Mouse (Mus musculus) lung, embryonic 14.5 days (tissue): ENCODE data around the gene Maml1. TPM values are rescaled to one million over a fixed set of nuclear protein-coding genes. Genes with fewer than 3 reads are reported as not detected.
"Not testable (repeated sequence)": the region's sequence is repeated elsewhere in the genome, so short reads cannot be mapped to it uniquely, and the experiment has no call there.

Experiments used
- ATAC-seq: fragments of 200-750 bp; cut with Nextera tagmentation; 2 replicates; pipeline ENCODE4 v1.8.0; 2017; ENCODE audit warnings: mild to moderate bottlenecking, moderate TSS enrichment, moderate library complexity; ENCODE audit not compliant: insufficient read depth
- DNase-seq: peaks from one replicate; pipeline ENCODE4 v3.0.0-alpha.2; 2015
- H3K27ac ChIP-seq: fragments of 300-500 bp; sonication (generic); 2 replicates; pipeline ENCODE4 v1.5.1; 2014; ENCODE audit warnings: low read depth, mild to moderate bottlenecking, moderate library complexity
- H3K27me3 ChIP-seq: fragments of 300-500 bp; sonication (generic); 2 replicates; pipeline ENCODE4 v1.6.1; 2014; ENCODE audit warnings: low read length, control low read depth; ENCODE audit not compliant: insufficient read depth
- H3K36me3 ChIP-seq: fragments of 300-500 bp; sonication (generic); 2 replicates; pipeline ENCODE4 v1.6.1; 2014; ENCODE audit warnings: control low read depth; ENCODE audit not compliant: insufficient read depth
- H3K4me1 ChIP-seq: fragments of 300-500 bp; sonication (generic); 2 replicates; pipeline ENCODE4 v1.6.1; 2014; ENCODE audit warnings: antibody characterized with exemption, control low read depth; ENCODE audit not compliant: insufficient read depth
- H3K4me2 ChIP-seq: fragments of 300-500 bp; sonication (generic); 2 replicates; pipeline ENCODE4 v1.6.1; 2014; ENCODE audit warnings: mild to moderate bottlenecking
- H3K4me3 ChIP-seq: fragments of 300-500 bp; sonication (generic); 2 replicates; pipeline ENCODE4 v1.5.1; 2014; ENCODE audit warnings: low read depth, low read length
- H3K9ac ChIP-seq: fragments of 300-500 bp; sonication (generic); 2 replicates; pipeline ENCODE4 v1.6.1; 2014
- H3K9me3 ChIP-seq: fragments of 300-500 bp; sonication (generic); 2 replicates; pipeline ENCODE4 v1.6.1; 2016; ENCODE audit warnings: low read depth, low read length, control low read depth
- CTCF ChIP-seq: IDR thresholded peaks from 2 replicates; pipeline ENCODE4 v1.5.1; 2016; ENCODE audit warnings: antibody characterized with exemption, low read depth
- WGBS: fragments of 180-500 bp; shearing (Covaris S2); extraction: QIAGEN DNeasy Blood & Tissue Kit; methylation state at CpG from one replicate; pipeline ENCODE4 v1.1.7; 2014; 5-methylcytosine and 5-hydroxymethylcytosine counted together
- polyA plus RNA-seq: library from polyadenylated mRNA; unstranded; fragments of >200 nt; fragmentation: Nextera tagmentation; extraction: Ambion mirVana; gene quantifications from 2 replicates; pipeline ENCODE4 v1.2.1, GENCODE M21; 2014

Gene Maml1
- polyA plus RNA-seq, 1 experiment from 2014 or later = 11.1 TPM

DNA sequence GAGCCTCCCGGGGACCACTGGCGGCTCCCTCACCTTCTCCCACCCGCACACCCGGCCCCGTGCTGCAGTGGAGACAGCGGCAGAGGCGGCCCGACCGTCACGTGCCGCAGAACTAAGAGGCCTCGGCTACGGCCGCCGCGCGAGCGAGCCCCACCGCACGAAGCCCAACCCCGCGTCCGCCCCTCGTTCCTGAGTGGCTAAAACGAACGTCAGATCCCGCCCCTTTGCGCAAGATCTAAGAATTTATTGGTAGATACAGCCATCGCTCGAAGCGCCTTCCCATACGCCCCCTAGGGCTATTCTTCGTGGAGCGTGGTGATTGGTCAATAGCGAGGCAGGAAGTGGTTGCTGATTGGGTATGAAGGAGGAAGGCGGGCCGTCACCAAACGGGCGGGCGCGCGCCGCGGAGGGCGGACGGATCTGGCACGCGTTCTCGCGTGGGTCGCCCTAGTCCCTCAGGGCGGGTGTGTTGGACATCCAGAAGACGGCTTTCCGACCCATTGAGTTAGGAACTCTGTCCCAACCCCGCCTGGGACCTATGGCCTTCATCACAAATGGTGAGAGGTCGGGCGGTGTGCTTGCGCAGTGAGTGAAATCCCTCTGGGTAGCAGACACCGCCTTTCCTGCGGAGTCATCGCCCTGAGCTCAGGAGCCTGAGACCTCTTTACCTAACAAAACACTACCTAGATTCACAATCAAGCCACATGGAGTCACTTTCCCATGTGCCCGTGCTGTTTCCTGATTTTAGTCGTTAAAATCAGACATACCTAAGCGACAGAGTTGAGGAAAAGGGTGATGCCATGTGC is 33.6 kb upstream of the Maml1 start, which contains the start of gene Canx:
Gene Canx (minus strand): TSS at position 178 of the 806 bp plus-strand sequence.
- under 1% methylated on average over 64 of the region's 64 CpGs for WGBS
- H3K4me2 ChIP-seq = peak within 1 kb of the TSS; percentile 86
- ATAC-seq (peak; percentile 98), DNase-seq (peak; percentile 100)
- H3K4me3 ChIP-seq = peak within 1 kb of the TSS; percentile 86
- H3K9ac ChIP-seq = peak within 1 kb of the TSS; percentile 95
- peaks cover 14% of the 10 kb centered on the region for H3K4me1 ChIP-seq
- no peaks in the 10 kb centered on the region for H3K9me3 ChIP-seq
- H3K27ac ChIP-seq = peak within 1 kb of the TSS; percentile 90
- H3K36me3 ChIP-seq = peaks cover 3% of the 10 kb centered on the region; the same call in 1 of the 2 replicates
- no peaks in the 10 kb centered on the region for H3K27me3 ChIP-seq
- TF ChIP-seq CTCF = peak; percentile 36; the same call in 1 of the 2 replicates

DNA sequence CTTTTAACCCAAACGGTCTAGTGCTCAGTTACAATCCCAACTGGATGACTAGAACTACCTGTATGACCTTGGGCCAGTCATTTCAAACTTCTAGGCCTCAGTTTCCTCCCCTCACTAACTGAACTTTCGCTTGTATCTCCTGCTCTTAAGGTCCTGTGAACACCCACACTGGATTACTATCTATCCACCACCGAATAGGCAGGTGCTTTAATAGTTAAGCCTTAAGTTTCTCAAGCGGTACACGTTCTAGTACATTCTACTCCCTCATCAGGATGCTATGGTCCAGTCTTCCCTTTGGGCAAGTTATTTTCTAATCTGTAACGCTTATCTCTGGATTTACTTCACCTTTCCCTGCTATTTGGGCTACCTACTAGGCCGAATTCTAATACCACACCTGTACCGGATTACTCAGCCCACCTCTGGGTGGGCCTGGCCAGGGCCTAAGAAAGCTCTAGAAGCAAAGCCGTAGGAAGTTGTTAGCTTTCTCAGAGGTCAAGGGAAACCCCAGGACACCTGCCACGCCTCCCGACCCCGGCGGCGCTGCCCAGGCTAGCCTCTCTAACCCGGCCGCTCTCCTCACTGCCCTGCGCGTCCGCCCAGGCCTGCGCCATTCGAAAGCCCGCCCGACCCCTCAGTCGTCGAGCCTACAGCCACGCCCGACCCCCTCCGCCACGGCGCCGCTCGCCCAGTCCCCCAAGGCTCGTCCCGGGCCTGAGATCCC is 32.8 kb upstream of the Maml1 start:
- Histone ChIP-seq H3K27ac (peak overlapping the region; percentile 90), H3K9ac (peak overlapping the region; percentile 95), H3K36me3 (peaks cover 4% of the 10 kb centered on the region; the same call in 1 of the 2 replicates), H3K9me3 (no peaks in the 10 kb centered on the region), H3K27me3 (no peaks in the 10 kb centered on the region), H3K4me1 (peaks cover 14% of the 10 kb centered on the region), H3K4me3 (peak overlapping the region; percentile 86), H3K4me2 (peak overlapping the region; percentile 86)
- under 1% methylated on average over 34 of the region's 34 CpGs for WGBS
- DNase-seq (peak; percentile 8), ATAC-seq (peak; percentile 75)
- no peak for TF ChIP-seq CTCF

DNA sequence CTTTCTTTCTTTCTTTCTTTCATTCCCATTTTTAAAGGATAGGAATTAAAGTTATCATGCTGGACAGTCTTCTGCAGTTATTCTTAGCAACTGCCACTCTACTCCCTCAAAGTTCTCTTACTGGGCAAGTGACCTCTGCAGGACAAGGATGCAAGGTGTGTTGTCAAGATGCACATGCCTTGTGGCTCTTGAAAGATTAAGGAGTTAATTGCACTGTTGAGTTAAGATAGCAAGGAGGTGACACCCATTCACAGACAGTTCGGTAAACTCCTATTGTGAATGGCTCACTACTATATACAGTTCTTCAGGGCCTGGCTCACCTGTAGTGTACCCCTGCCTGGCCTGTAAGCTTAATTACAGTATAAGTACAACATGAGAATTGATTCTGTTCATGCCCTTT is 31.7 kb upstream of the Maml1 start:
- 14% methylated on average over 1 of the region's 1 CpGs for WGBS
- Histone ChIP-seq H3K4me2 (peak overlapping the region; percentile 86), H3K9ac (peak overlapping the region; percentile 95), H3K27me3 (no peaks in the 10 kb centered on the region), H3K9me3 (no peaks in the 10 kb centered on the region), H3K4me3 (peak overlapping the region; percentile 86), H3K36me3 (peaks cover 9% of the 10 kb centered on the region), H3K27ac (no peak overlapping the region), H3K4me1 (peaks cover 14% of the 10 kb centered on the region)
- ATAC-seq (no peak), DNase-seq (no peak)
- no peak for TF ChIP-seq CTCF

DNA sequence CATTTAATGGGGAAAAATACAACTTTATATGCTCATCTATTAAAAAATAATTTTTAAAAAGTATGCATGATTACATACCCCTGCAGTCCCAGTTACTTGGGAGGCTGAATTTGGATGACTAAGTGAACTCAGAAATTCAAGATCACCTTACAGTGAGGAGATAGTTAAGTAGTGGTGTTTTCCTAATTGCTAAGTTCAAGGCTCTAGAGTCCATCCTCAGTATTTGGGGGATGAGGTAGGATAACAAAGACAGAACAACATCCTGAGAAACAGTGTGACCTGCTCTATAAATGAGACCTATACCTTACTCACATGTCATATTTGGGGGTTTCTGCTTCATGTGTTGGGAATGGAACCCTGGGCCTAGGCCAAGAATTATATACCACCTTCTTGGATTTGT is 30.2 kb upstream of the Maml1 start:
- peak overlapping the region; percentile 86; the same call in 1 of the 2 replicates for H3K4me2 ChIP-seq
- TF ChIP-seq CTCF = no peak

DNA sequence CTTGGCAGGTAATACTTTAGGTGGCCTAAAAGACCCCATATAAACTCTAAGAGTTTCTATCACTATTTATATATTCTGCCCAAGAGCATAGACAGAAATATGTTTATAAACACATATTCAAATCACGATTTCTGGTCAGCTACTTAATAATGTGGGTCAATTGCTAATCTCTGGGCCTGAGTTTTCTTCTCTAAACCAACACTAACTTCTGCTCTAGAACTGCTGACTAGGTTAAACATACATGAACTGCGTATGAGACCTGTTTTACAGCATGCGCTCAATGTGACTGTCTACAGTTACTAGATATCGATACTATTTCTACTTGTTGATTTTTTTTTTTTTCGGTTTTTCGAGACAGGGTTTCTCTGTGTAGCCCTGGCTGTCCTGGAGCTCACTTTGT is 29.1 kb upstream of the Maml1 start:
- Histone ChIP-seq H3K9ac (no peak overlapping the region), H3K4me1 (peaks cover 11% of the 10 kb centered on the region), H3K4me3 (no peak overlapping the region), H3K27me3 (no peaks in the 10 kb centered on the region), H3K27ac (no peak overlapping the region), H3K9me3 (no peaks in the 10 kb centered on the region), H3K4me2 (no peak overlapping the region), H3K36me3 (peaks cover 18% of the 10 kb centered on the region)
- no peak for ATAC-seq
- no peak for DNase-seq
- TF ChIP-seq CTCF = no peak
- WGBS = 85% methylated on average over 6 of the region's 6 CpGs

More for the DNA sequence above, 30.2 kb upstream of the Maml1 start:
- Histone ChIP-seq H3K9ac (no peak overlapping the region), H3K36me3 (peaks cover 15% of the 10 kb centered on the region), H3K4me1 (peaks cover 14% of the 10 kb centered on the region), H3K9me3 (no peaks in the 10 kb centered on the region), H3K27me3 (no peaks in the 10 kb centered on the region), H3K27ac (no peak overlapping the region), H3K4me3 (no peak overlapping the region)
- ATAC-seq = no peak
- no peak for DNase-seq

DNA sequence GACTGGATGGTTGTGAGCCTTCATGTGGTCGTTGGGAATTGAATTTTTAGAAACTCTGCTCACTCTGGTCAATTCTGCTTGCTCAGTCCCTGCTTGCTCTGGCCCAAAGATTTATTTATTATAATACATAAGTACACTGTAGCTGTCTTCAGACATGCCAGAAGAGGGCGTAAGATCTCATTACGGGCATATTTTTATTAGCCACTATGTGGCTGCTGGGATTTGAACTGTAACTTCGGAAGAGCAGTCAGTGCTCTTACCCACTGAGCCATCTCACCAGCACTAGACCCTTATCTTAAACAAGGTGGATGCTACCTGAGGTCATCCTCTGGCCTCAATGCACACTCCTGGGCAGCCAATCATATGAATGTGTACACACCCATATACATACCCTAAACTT is 27.2 kb upstream of the Maml1 start:
- not testable (repeated sequence) for H3K9ac ChIP-seq, DNase-seq, H3K4me3 ChIP-seq, ATAC-seq, H3K9me3 ChIP-seq, H3K27me3 ChIP-seq, H3K4me2 ChIP-seq, H3K27ac ChIP-seq
- Histone ChIP-seq H3K36me3 (peaks cover 18% of the 10 kb centered on the region), H3K4me1 (peaks cover 11% of the 10 kb centered on the region)
- WGBS = 84% methylated on average over 4 of the region's 4 CpGs

DNA sequence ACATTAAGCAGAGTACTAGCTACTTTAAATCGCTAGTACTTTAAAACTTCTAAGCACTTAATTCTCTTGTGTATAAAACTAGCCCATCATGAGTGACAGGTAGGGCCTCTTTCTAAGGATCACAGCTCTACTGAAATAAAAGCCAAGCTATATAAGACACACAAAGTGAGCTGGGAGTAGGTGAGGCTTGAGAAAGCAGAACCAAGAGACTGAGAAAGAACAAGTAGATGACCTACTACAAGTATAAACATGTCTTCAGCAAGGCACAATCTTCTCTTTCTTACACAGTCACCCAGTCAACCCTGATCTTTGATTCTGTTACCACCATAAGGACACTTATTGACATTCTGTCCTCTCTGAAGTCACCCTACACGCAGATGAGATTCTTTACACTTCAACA is 20.7 kb upstream of the Maml1 start:
- no peak overlapping the region for H3K4me3 ChIP-seq
- no peak for TF ChIP-seq CTCF
- peaks cover 50% of the 10 kb centered on the region for H3K36me3 ChIP-seq
- no peak overlapping the region for H3K9ac ChIP-seq
- 80% methylated on average over 2 of the region's 2 CpGs for WGBS
- H3K4me2 ChIP-seq = no peak overlapping the region
- DNase-seq = no peak
- no peaks in the 10 kb centered on the region for H3K9me3 ChIP-seq
- H3K4me1 ChIP-seq = no peaks in the 10 kb centered on the region
- ATAC-seq = no peak
- no peaks in the 10 kb centered on the region for H3K27me3 ChIP-seq
- H3K27ac ChIP-seq = no peak overlapping the region
